Mouse (Mus musculus) midbrain, postnatal 0 days (tissue): ENCODE data around the gene Ppfibp2. TPM values are rescaled to one million over a fixed set of nuclear protein-coding genes. Genes with fewer than 3 reads are reported as not detected.

ENCODE experiments used
- ATAC-seq: fragments of 200-750 bp; cut with Nextera tagmentation; 2 replicates; pipeline ENCODE4 v1.8.0; 2017; ENCODE audit warnings: moderate number of reproducible peaks, mild to moderate bottlenecking, moderate TSS enrichment, moderate library complexity; ENCODE audit not compliant: low FRiP score
- DNase-seq: peaks from one replicate; pipeline ENCODE4 v3.0.0-alpha.2; 2015; ENCODE audit warnings: low spot score
- H3K27ac ChIP-seq: fragments of 300-500 bp; sonication (generic); 2 replicates; pipeline ENCODE4 v1.5.1; 2014; ENCODE audit warnings: low read depth, mild to moderate bottlenecking, low read length, mixed read lengths
- H3K27me3 ChIP-seq: fragments of 300-500 bp; sonication (generic); 2 replicates; pipeline ENCODE4 v1.6.1; 2014; ENCODE audit warnings: low read length, control low read depth, mixed read lengths; ENCODE audit not compliant: insufficient read depth
- H3K36me3 ChIP-seq: fragments of 300-500 bp; sonication (generic); 2 replicates; pipeline ENCODE4 v1.6.1; 2014; ENCODE audit warnings: low read length, control low read depth, mixed read lengths; ENCODE audit not compliant: insufficient read depth
- H3K4me1 ChIP-seq: fragments of 300-500 bp; sonication (generic); 2 replicates; pipeline ENCODE4 v1.6.1; 2014; ENCODE audit warnings: mild to moderate bottlenecking, control low read depth, antibody characterized with exemption, low read length, mixed read lengths; ENCODE audit not compliant: insufficient read depth
- H3K4me2 ChIP-seq: fragments of 300-500 bp; sonication (generic); 2 replicates; pipeline ENCODE4 v1.6.1; 2014; ENCODE audit warnings: low read depth, mild to moderate bottlenecking, low read length, mixed read lengths; ENCODE audit not compliant: poor library complexity, severe bottlenecking
- H3K4me3 ChIP-seq: fragments of 300-500 bp; sonication (generic); 2 replicates; pipeline ENCODE4 v1.5.1; 2014; ENCODE audit warnings: low read depth, mild to moderate bottlenecking, low read length, moderate library complexity
- H3K9ac ChIP-seq: fragments of 300-500 bp; sonication (generic); replicated peaks from 2 replicates; pipeline ENCODE4 v1.6.1; 2014; ENCODE audit warnings: mild to moderate bottlenecking, low read length, moderate library complexity, mixed read lengths; ENCODE audit not compliant: poor library complexity, severe bottlenecking
- H3K9me3 ChIP-seq: fragments of 300-500 bp; sonication (generic); 2 replicates; pipeline ENCODE4 v1.6.1; 2016; ENCODE audit warnings: low read length, control low read depth
- CTCF ChIP-seq: IDR thresholded peaks from 2 replicates; pipeline ENCODE4 v1.5.1; 2016; ENCODE audit warnings: antibody characterized with exemption, mild to moderate bottlenecking
- WGBS: fragments of 180-500 bp; shearing (Covaris S2); extraction: QIAGEN DNeasy Blood & Tissue Kit; methylation state at CpG from one replicate; pipeline ENCODE4 v1.1.7; 2014; 5-methylcytosine and 5-hydroxymethylcytosine counted together
- polyA plus RNA-seq: library from polyadenylated mRNA; unstranded; fragments of >200 nt; fragmentation: Nextera tagmentation; extraction: Ambion mirVana; gene quantifications from 2 replicates; pipeline ENCODE4 v1.2.1, GENCODE M21; 2015
- total RNA-seq: library from RNA; depleted of rRNA; stranded (reverse); fragments of >200 nt; gene quantifications from 2 replicates; pipeline ENCODE4 v1.2.3, GENCODE M21; 2014

The Ppfibp2 gene
- total and polyA plus RNA-seq, 2 experiments from 2014 or later = 1.2 to 2.6 TPM

GRCm38 (mm10) chr7:107600651-107601050 lies 5.6 kb downstream of the Ppfibp2 start:
- H3K4me2 ChIP-seq = no peak overlapping the region
- H3K27me3 ChIP-seq = no peaks in the 10 kb centered on the region
- no peaks in the 10 kb centered on the region for H3K4me1 ChIP-seq
- DNase-seq (no peak), ATAC-seq (no peak)
- no peaks in the 10 kb centered on the region for H3K36me3 ChIP-seq
- H3K9me3 ChIP-seq = no peaks in the 10 kb centered on the region
- H3K9ac ChIP-seq = no peak overlapping the region
- H3K27ac ChIP-seq = no peak overlapping the region
- no peak for TF ChIP-seq CTCF
- H3K4me3 ChIP-seq = no peak overlapping the region
- 75% methylated on average over 5 of the region's 5 CpGs for WGBS

DNA sequence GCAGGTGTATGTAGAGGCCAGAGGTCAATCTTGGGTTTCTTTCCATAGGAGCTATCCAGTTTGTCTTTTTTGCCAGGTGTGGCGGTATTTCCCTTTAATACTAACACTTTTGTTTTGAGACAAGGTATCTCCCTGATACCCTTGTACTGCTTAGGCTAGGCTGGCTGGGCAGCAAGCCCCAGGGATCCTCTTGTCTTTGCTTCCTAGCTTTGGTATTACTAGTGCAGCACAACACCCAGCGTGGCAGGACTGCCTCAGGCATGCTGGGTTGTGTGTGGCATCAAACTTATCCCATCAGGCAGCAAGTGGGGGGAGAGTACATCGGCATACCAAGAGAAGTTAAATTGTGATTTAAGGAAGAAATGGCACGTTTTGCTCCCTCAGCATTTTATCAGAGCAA lies 7.5 kb downstream of the Ppfibp2 start:
- DNase-seq (no peak), ATAC-seq (no peak)
- 70% methylated on average over 4 of the region's 4 CpGs for WGBS
- Histone ChIP-seq H3K4me2 (no peak overlapping the region), H3K4me3 (no peak overlapping the region), H3K27me3 (no peaks in the 10 kb centered on the region), H3K27ac (no peak overlapping the region), H3K9ac (no peak overlapping the region), H3K36me3 (no peaks in the 10 kb centered on the region), H3K4me1 (no peaks in the 10 kb centered on the region), H3K9me3 (no peaks in the 10 kb centered on the region)
- no peak for TF ChIP-seq CTCF

GRCm38 (mm10) chr7:107602913-107603312 lies 7.9 kb downstream of the Ppfibp2 start:
- ATAC-seq = no peak
- TF ChIP-seq CTCF = no peak

GRCm38 (mm10) chr7:107607766-107608165 lies 12.8 kb downstream of the Ppfibp2 start:
- H3K9me3 ChIP-seq = no peaks in the 10 kb centered on the region
- H3K4me3 ChIP-seq = no peak overlapping the region
- no peak overlapping the region for H3K27ac ChIP-seq
- H3K27me3 ChIP-seq = no peaks in the 10 kb centered on the region
- H3K4me2 ChIP-seq = no peak overlapping the region
- H3K36me3 ChIP-seq = no peaks in the 10 kb centered on the region
- no peak for TF ChIP-seq CTCF
- DNase-seq (no peak), ATAC-seq (no peak)
- 100% methylated on average over 1 of the region's 1 CpGs for WGBS
- H3K9ac ChIP-seq = no peak overlapping the region
- H3K4me1 ChIP-seq = no peaks in the 10 kb centered on the region

More at GRCm38 (mm10) chr7:107602913-107603312, 7.9 kb downstream of the Ppfibp2 start:
- no peaks in the 10 kb centered on the region for H3K27me3 ChIP-seq
- no peaks in the 10 kb centered on the region for H3K9me3 ChIP-seq
- no peak overlapping the region for H3K4me2 ChIP-seq
- DNase-seq = no peak
- H3K4me3 ChIP-seq = no peak overlapping the region
- H3K4me1 ChIP-seq = no peaks in the 10 kb centered on the region
- H3K27ac ChIP-seq = no peak overlapping the region
- H3K9ac ChIP-seq = no peak overlapping the region
- no peaks in the 10 kb centered on the region for H3K36me3 ChIP-seq
- WGBS = 39% methylated on average over 6 of the region's 6 CpGs

DNA sequence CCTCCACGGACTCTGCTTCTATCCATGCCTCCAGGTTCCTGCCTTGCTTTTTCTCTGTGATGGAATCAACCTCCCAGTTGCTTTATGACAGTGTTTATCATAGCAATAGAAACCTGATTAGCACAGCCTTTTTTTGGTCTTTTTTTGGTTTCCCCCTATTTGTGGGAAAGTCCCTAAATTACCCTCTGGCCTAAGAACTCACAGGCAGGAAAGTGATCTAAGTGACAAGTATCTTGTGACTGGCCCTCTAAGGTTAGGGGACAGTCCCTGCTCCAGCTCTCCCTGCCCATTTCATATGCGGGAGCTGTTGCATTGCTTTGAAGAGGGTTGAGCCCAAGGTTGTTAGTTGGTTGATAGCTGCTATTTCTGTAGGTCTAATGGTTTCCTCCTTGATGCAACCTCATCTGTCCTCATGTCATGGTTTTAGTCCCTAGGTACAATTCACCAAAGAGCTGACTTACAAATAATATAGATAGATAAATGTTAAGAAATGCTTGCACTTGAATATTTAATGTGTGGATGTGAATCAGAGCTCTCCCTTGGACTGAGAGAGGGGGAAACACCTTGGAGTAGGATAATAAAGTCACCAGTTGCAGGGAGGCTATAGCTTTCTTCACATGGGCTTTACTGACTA lies 14.7 kb downstream of the Ppfibp2 start:
- no peak for ATAC-seq
- Histone ChIP-seq H3K4me1 (no peaks in the 10 kb centered on the region), H3K36me3 (no peaks in the 10 kb centered on the region), H3K4me3 (no peak overlapping the region), H3K27ac (no peak overlapping the region), H3K9me3 (no peaks in the 10 kb centered on the region), H3K4me2 (no peak overlapping the region), H3K9ac (no peak overlapping the region), H3K27me3 (no peaks in the 10 kb centered on the region)
- TF ChIP-seq CTCF = no peak
- DNase-seq = no peak
- 85% methylated on average over 2 of the region's 2 CpGs for WGBS

GRCm38 (mm10) chr7:107610880-107611279 lies 15.9 kb downstream of the Ppfibp2 start:
- Histone ChIP-seq H3K4me1 (no peaks in the 10 kb centered on the region), H3K36me3 (no peaks in the 10 kb centered on the region), H3K4me2 (no peak overlapping the region), H3K9me3 (no peaks in the 10 kb centered on the region), H3K4me3 (no peak overlapping the region), H3K9ac (no peak overlapping the region), H3K27ac (no peak overlapping the region), H3K27me3 (no peaks in the 10 kb centered on the region)
- no peak for ATAC-seq
- TF ChIP-seq CTCF = no peak
- no peak for DNase-seq
- WGBS = 95% methylated on average over 5 of the region's 5 CpGs
